Mouse (Mus musculus): Measurements from ENCODE around the gene Mrpl16.
A peak's percentile ranks its signal among the peaks of the same experiment; 100 is the strongest.

- 0 out of 2 replicates have a peak, but pooled peaks have one; percentile 16 for TF ChIP-seq CTCF (IDR thresholded peaks at IDR 0.05; ENCODE audit: low read depth, low read length)
- TF ChIP-seq POLR2A (IDR thresholded peaks at IDR 0.05; ENCODE audit: borderline replicate concordance, low read depth, low read length), result no peak
These were observed 7.1 kb downstream of the Mrpl16 start for GRCm38 (mm10) chr19:11777191-11777865.

All from bone marrow macrophage, adult 2 months (primary cell).